Mouse (Mus musculus) brain, embryonic 18.5 days (tissue): ENCODE measurements around the gene Vps25.
A peak's percentile ranks its signal among the peaks of the same experiment; 100 is the strongest.

ENCODE experiments used
- DNase-seq: peaks from one replicate; pipeline ENCODE4 v3.0.0-alpha.2; 2012; ENCODE audit warnings: low read depth, low spot score

Gene Vps25

GRCm38 (mm10) chr11:101253613-101254389 is at the start of gene Vps25:
Gene Vps25, plus strand, starts transcription at chr11:101253707.
- DNase-seq: peak; percentile 63

DNA sequence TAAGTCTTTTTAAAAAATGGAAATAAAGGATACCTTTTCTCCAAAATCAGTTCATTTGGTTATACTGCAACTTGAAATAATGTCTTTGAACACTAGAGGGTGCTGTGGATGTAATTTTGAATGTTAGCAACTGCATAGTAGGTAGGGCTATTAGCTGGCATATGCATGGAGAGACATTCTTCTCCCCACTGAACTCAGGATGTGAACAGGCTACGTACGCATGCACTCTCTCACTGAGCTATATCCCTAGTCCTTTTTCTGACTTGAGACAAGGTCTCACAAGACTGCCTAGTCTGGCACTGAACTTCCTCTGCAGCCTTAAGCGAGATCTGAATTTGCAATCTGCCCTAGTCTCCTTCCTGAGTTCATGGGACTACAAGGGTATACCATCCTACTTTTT is 41.5 kb upstream of the Vps25 start:
- peak; percentile 42 for DNase-seq

DNA sequence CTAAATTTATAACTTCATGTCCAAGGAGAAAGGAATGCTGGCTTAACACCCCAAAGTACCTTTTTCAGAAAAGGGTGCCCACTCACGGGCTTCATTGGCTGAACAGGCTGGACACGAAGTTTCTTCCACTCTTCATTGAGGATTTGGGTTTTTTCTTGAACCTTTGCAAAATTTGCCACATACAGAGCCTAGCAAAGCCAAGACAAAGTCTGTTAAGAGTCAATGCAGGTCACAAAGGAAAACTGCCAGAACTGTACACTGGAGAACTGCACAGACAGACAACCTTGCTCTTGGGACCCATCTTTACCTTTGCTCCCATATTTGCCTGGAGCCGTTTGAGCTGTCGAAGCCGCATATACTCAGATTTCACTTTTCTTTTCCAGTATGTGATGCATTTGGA is 36.6 kb upstream of the Vps25 start:
- DNase-seq: no peak

DNA sequence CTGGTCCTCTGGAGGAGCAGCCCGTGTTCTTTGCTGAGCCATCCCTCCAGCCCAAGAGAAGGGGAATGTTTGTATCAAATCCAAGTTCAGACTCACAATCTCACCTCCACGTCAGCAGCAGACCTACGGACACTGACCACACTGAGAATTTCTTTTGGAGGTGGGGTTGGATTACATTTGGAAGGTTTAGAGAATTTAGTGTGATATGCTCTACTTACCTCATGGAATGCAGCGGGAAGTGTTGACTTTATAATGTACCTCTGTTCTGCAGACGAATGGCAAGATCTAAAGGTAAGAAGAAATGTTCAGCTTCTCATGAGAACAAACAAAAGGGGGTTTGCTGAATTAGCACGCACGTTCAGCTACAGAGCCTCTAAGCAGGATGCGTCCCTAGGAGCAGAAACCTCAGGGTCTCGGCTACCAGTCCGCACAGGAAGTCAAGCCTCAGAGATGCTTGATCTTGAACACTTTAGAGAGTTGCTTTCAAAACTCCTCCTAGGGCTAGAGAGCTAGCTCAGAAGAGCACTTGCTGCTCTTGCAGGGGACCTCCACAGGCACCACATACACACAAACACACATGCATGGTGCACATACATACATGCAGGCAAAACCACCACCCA is 35.0 kb upstream of the Vps25 start:
- DNase-seq: no peak

- no peak for DNase-seq
These were observed 32.7 kb upstream of the Vps25 start for GRCm38 (mm10) chr11:101220853-101221252.

GRCm38 (mm10) chr11:101221306-101221986 is 32.1 kb upstream of the Vps25 start:
- no peak for DNase-seq

DNA sequence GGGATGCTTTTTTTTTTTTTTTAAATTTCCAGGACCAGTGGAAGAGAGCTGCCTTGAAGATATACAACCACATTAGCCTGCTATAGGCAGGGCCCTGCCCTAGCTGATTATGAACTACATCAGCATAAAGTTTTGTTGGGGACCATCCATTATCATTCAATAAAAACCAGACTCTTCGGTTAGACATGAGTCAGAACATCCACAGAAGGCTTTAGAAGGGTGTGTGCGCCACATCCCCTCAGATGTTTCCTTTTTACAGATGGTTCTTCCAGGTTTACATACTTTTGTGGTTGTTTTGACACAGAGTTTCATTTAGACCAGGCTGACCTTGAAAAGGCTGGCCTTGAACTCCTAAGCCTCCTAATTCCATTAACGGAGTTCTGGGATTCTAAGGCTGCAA is 29.2 kb upstream of the Vps25 start:
- no peak for DNase-seq

DNA sequence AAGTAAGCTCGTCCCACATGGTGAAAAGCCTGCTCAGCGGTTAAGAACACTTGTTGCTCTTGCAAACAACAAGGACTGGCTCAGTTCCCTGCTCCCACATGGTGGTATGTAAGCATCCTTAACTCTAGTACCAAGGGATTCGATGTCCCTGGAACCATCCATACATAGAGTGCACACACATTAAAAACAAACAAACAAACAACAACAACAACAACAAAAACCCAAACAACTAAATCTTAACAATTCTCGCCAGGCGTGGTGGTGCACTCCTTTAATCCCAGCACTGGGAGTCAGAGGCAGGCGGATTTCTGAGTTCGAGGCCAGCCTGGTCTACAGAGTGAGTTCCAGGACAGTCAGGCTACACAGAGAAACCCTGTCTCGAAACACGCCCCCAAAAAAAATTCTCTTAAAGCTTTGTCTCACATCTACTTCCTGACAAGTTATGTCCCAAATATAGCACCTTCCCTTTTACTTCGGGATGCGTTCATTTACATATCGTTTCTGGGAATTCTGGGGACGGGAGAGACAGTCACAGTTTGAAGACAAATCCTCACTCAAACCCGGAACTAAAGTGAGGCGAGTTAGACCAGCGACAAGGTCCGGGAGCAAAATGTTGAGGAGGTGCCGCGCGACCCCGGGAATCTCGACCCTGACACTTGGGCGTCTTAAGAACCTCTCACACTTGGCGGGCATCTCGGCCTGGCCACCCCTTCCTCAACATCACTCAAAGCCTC is 28.0 kb upstream of the Vps25 start:
- no peak for DNase-seq

GRCm38 (mm10) chr11:101226065-101226701 is 27.3 kb upstream of the Vps25 start, which contains the start of gene Ezh1:
Gene Ezh1, minus strand, starts transcription at chr11:101226463.
- peak; percentile 46 for DNase-seq

- no peak for DNase-seq
These were observed 24.1 kb upstream of the Vps25 start for GRCm38 (mm10) chr11:101229361-101229900.

DNA sequence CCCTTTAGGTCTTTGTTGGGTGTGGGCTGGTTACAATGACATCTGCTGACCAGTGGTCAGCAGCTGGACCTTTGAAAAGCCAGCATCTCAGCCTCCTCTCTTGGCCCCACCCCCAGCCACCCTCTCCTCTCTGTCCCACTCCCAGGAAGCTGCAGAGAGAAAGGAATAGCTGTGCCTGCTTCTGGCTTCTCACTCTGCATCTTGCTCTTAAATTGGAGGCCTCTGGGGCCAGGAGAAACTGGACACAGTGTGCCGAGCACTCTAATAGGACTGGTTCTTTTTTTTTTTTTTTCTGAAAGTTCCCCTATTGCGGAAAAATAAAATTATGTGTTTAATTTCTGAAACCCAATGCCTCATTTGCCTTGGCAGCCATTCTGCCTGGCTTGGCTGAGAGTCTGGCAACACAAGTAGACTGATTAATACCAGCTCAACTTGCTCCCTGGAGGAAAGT is 23.4 kb upstream of the Vps25 start:
- DNase-seq: no peak

DNA sequence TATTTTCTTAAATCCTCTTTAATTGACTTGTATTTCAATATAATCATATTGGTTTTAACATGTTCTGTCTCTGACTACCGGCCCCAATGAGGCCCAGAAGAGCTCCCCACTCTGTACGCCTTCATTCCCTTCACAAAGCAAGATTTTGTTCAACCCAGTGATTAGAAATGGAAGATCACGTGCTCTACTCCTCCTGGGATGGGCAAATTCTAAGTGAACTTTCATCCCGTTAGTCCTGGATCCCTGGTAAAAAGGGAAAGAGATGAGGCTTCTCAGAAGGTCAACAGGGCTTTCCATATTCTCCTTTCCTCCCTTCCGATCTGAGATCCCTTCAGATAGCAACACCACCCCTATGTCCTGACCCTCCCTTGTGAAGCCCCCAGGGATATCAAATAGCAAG is 23.0 kb upstream of the Vps25 start:
- DNase-seq: no peak

DNA sequence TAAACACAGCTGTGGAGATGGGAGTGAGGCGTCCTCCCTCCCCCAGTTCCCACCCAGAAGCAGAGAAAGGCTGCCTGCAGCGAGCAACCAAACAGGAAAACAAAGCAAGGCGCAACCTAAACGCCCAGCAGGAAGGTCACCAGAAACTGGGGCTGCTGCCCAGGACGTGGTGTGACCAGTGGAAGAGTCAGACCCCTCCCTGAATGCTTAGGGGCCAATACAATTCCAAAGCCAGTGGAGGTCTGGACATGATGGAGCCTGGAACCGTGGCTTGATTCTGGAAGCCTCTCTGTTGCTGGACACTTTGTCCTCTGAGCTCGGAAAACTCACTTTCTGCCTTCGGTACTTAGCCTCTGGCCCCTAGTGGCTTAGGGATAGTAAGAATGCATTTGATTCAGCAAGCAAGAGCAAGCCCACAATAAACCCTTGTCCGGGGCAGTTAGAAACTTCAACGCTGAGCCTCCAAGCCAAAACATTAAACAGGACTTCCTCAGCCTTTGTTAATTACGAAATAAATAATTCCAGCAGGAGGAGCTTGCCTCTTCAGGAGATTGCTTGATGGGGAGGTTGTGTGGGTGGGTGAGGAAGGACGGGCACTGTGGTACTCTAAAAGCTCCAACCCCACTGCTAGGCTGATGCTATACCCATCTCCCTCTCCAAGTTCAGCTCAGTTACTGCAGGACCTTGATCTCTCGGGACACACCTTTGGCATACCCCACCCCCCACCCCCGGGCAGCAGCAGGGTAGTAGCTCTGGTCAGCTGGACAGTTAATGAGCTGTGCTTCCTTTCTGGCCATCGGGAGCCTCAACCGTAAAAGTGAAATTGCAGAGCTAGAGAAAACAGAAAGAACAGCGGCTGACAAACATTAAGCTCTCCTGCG is 22.3 kb upstream of the Vps25 start:
- DNase-seq: no peak

DNA sequence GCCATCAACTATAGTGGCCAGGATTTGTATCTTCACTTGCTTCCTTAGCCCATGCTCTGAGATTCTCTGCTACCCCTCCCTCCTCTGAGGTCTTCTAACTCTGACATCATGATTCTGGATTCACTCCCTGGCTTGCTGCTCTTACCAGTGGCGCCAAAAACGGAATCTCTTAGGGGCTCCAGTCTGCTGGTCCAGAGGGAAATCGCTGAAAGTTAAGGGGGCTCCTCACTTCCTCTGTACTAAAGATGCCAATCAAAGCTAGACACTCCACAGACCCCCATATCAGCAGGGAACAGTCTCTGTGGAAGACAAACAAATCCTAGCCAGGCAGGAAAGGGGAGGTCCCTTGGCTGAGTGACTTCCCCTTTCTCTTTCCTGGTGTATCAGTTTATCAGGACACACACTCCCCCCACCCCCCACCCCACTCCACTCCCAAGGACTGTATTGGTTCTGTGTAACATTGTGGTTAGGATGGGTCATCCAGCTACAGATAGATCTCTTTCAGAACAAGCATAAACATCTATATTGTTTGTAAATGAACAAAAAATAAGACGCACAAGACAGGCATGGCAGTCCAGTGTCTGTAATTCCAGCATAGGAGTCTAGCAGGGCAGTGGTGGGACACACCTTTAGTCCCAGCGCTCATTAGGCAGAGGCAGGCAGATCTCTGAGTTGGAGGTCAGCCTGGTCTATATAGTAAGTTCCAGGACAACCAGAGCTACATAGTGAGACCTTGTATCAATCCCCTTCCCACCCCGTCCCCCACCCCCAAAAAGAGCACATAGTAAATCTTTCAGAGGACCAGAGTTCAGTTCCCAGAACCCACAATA is 21.3 kb upstream of the Vps25 start:
- DNase-seq: no peak

DNA sequence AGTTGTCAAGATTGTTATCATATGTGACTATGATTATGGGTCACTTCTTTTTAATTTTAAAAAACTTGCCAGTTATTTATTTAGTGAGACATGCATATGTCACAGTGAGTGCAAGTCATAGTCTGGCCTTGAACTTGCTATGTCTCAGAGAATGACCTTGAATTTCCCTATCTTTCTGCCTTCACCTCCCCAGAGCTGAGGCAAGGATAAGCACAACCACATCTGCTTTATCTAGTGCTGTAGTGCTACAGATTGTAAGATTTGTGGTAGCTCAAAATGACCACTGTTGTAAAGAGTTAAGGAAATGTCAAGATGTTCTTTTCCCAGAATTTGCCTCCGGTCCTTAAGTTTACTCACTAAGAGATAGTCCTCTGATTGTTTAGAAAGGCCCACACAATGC is 20.3 kb upstream of the Vps25 start:
- DNase-seq: no peak

- no peak for DNase-seq
These were observed 19.4 kb upstream of the Vps25 start for GRCm38 (mm10) chr11:101234124-101234523.

- DNase-seq: no peak
These were observed 18.1 kb upstream of the Vps25 start for GRCm38 (mm10) chr11:101235429-101235828.

GRCm38 (mm10) chr11:101236782-101237181 is 16.7 kb upstream of the Vps25 start:
- DNase-seq: no peak

- DNase-seq: no peak
These were observed 15.3 kb upstream of the Vps25 start for GRCm38 (mm10) chr11:101238071-101238647.
